Mouse (Mus musculus): ENCODE measurements around the gene Man2a2. TPM values are rescaled to one million over a fixed set of nuclear protein-coding genes. Genes with fewer than 3 reads are reported as not detected.
A peak's percentile ranks its signal among the peaks of the same experiment; 100 is the strongest.
"Not testable (repeated sequence)": the region's sequence is repeated elsewhere in the genome, so short reads cannot be mapped to it uniquely, and the experiment has no call there.

Man2a2 gene
- total RNA-seq, 2 experiments from 2014 or later, result 128 to 158 TPM

- DNase-seq (ENCODE audit: low spot score in 2 of 2), result no peak
- intact Hi-C loops (cut with DNase I), result no loop called here
These were observed 27.7 kb downstream of the Man2a2 start for GRCm38 (mm10) chr7:80343270-80344018.

DNA sequence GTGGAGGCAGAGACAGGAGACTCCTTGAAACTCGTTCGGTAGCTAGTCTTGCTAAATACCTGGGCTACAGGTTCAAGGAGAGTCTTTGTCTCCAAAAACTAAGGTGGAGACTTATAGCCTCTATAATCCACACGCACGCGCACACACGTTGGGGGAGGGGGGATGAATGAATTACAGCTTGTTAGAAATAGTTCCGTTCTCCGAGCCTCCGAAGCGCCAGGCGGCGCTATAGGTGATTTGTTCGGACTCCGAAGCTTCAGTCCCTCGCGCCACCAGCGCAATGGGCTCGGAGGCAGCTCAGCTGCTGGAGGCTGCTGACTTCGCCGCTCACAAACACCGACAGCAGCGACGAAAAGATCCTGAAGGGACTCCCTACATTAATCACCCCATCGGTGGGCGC lies 28.3 kb downstream of the Man2a2 start, which contains the start of gene Hddc3:
Hddc3 (plus strand) TSS at position 247 of the 400 bp plus-strand sequence.
- intact Hi-C loops (cut with DNase I), result no loop called here
- DNase-seq (ENCODE audit: low spot score in 2 of 2), result peak; percentile 93 to 96

GRCm38 (mm10) chr7:80341793-80342192 lies 29.4 kb downstream of the Man2a2 start:
- DNase-seq (ENCODE audit: low spot score in 2 of 2), result no peak
- intact Hi-C loops (cut with DNase I), result no loop called here

DNA sequence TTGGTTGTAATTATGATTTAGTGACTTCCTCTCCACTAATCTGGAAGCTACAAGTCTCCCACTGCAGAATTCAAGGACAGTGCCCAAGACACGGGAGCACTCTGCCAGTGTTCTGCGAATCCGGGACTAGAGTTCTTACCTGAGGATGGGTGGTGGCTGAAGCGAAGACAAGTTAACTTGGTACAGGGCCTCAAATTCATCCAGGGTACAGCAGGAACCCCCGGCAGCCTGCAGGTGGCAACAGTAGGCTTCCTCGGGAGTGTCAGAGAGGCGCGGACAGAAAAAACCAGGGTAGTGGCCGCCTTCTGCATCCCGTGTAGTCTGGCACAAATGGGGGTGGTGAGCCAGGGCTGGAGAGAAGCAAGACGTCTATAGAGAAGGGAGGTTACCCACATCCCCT lies 30.4 kb downstream of the Man2a2 start, which contains the start of gene Unc45a:
Unc45a (minus strand) TSS at position 213 of the 400 bp plus-strand sequence.
- DNase-seq (ENCODE audit: low spot score in 2 of 2), result peak; percentile 59 to 62
- intact Hi-C loops (cut with DNase I), result loop anchor here (1.0 kb wide), 1 partner anchor 30 kb away; no protein-coding TSS in a partner anchor

- peak; percentile 97 to 98 for DNase-seq (ENCODE audit: low spot score in 2 of 2)
- intact Hi-C loops (cut with DNase I), result loop anchor here (1.0 kb wide), 1 partner anchor 30 kb away; no protein-coding TSS in a partner anchor
These were observed 31.2 kb downstream of the Man2a2 start for GRCm38 (mm10) chr7:80339793-80340628.

- intact Hi-C loops (cut with DNase I), result no loop called here
- peak in 1 of 2 experiments; percentile 42 for DNase-seq (ENCODE audit: low spot score in 2 of 2)
These were observed 31.8 kb downstream of the Man2a2 start for GRCm38 (mm10) chr7:80339371-80339770.

DNA sequence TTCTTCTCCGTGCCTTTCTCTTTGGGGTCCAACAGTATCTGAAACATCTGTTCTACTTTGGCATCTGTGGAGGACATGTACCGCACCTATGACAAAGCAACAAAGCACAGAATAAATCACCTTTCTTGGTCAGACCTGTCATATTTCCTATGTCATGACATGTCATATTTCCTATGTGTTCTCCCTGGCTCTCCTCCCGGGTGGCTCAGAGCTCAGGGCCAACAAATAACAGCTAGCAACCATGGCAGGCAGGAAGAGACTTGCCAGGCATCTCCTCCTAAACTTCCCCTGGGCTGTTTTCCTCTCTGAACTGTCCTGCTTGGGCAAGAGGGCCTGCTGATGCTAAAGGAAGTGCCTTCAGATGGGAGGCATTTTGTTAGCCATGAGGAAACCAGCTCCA lies 34.2 kb downstream of the Man2a2 start:
- intact Hi-C loops (cut with DNase I), result no loop called here
- DNase-seq (ENCODE audit: low spot score in 2 of 2), result no peak

GRCm38 (mm10) chr7:80334848-80335247 lies 36.3 kb downstream of the Man2a2 start:
- intact Hi-C loops (cut with DNase I), result no loop called here
- no peak for DNase-seq (ENCODE audit: low spot score in 2 of 2)

GRCm38 (mm10) chr7:80331433-80331832 lies 39.7 kb downstream of the Man2a2 start:
- intact Hi-C loops (cut with DNase I), result no loop called here
- no peak for DNase-seq (ENCODE audit: low spot score in 2 of 2)

DNA sequence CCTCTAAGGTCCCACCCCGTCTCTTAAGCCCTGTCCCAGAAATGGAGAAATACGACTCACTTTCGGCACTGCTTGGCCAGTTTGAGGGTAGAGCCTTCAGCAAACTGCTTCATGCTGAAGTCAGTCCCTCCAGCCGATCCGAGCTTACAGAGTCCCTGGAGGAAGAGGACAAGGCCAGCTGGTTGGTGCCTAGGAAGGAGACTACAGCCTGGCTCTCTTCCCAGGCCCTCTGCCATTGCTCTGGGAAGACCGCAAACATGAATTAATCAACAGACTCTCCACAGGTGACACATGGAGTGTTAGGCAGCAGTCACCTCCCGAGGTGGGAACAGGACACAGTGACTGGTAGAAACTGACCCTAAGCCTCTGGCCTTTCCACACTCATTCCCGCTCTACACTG lies 40.9 kb downstream of the Man2a2 start:
- no peak for DNase-seq (ENCODE audit: low spot score in 2 of 2)
- intact Hi-C loops (cut with DNase I), result no loop called here

GRCm38 (mm10) chr7:80326076-80326475 lies 45.1 kb downstream of the Man2a2 start:
- intact Hi-C loops (cut with DNase I), result no loop called here
- DNase-seq (ENCODE audit: low spot score in 2 of 2), result no peak

GRCm38 (mm10) chr7:80325292-80325868 lies 45.8 kb downstream of the Man2a2 start:
- DNase-seq (ENCODE audit: low spot score in 2 of 2), result no peak
- intact Hi-C loops (cut with DNase I), result no loop called here

- intact Hi-C loops (cut with DNase I); DNase-seq (ENCODE audit: low spot score in 2 of 2): not testable (repeated sequence)
These were observed 46.4 kb downstream of the Man2a2 start for GRCm38 (mm10) chr7:80324816-80325119.

DNA sequence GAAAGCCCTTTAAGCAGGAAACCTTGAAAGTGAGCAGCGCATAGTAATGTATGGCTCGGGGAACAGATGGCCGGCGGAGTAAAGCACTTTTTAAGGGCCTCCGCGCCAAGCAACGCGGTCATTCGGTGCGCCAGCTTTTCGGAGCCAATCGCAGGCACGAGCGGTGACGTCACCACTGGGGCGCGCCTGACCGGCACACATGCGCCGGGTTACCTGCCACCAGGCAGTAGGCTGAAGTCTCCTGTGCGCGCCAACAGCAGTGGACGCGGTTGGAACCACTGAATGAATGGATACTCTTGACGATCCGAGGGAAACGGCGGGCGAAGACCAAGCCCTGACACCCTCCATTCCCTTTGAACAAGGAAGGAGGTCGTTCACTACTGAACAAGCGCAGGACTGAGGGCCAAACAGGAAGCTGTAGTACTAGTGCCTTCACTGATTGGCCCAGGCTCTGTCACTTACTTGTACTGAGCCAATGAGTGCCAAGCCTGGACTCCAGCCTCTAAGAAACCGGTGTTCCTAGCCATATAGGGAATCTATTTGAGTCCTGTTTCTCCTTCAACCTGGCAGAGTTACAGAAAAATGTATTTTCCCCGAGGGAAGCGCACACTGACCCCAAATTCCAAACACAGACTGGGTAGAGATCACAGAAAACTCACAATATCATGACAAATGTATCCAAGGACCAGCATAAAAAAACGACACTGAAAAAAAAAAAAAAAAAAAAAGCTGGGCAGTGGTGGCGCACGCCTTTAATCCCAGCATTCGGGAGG lies 46.9 kb downstream of the Man2a2 start, which contains the start of gene Rccd1:
Rccd1 (minus strand) TSS at position 412 of the 773 bp plus-strand sequence.
- DNase-seq (ENCODE audit: low spot score in 2 of 2), result peak; percentile 96
- intact Hi-C loops (cut with DNase I), result no loop called here

DNA sequence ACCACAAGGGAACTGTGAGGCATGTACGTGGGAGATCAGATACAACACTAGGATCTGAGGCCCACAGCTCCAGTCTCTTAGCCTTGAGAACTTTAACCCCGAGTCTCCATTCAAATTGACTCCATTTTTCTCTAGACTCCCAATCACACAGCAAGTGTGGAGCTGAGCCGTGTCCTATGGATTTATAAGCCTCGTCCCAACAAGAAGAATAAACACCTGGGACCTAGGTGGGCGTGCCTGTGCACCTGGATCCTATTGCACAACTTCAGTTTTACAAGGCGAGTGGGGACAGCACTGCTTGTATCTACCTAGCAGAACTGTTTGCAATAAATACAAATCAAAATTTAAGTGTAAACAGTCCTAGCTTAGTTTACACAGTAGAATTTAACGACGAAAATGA lies 47.8 kb downstream of the Man2a2 start:
- intact Hi-C loops (cut with DNase I), result no loop called here
- DNase-seq (ENCODE audit: low spot score in 2 of 2), result no peak

GRCm38 (mm10) chr7:80319846-80320496 lies 51.2 kb downstream of the Man2a2 start:
- intact Hi-C loops (cut with DNase I), result no loop called here
- no peak for DNase-seq (ENCODE audit: low spot score in 2 of 2)

DNA sequence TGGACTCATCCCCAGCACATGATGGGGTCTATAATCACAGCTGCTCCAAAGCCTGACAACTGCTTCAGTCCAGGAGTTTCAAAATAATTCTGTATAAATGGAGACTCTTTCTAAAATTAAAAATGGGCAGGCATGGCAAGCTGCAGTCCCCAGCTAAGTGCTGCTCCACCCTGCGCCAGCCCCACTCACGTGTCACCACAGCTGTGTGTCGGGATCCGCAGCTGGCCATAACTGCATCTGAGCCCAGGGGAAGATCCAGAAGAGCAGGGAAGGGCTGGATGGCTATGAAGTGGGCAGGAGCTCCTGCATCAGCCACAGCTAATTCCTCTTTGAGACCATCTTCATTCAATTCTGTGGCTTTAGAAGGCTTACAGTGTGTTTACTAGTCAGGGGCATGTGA lies 52.5 kb downstream of the Man2a2 start:
- intact Hi-C loops (cut with DNase I), result no loop called here
- no peak for DNase-seq (ENCODE audit: low spot score in 2 of 2)

GRCm38 (mm10) chr7:80317439-80318115 lies 53.6 kb downstream of the Man2a2 start:
- no peak for DNase-seq (ENCODE audit: low spot score in 2 of 2)
- intact Hi-C loops (cut with DNase I), result no loop called here
